Mouse (Mus musculus) lung, postnatal 36 days (tissue): ENCODE data around the gene Hnrnpu.
A peak's percentile ranks its signal among the peaks of the same experiment; 100 is the strongest.
"Not testable (repeated sequence)": the region's sequence is repeated elsewhere in the genome, so short reads cannot be mapped to it uniquely, and the experiment has no call there.

Experiments
- DNase-seq: peaks from one replicate; pipeline ENCODE4 v3.0.0; 2022; ENCODE audit warnings: mixed read lengths

The Hnrnpu gene

GRCm38 (mm10) chr1:178309487-178309886, 28.1 kb downstream of the Hnrnpu start:
- no peak for DNase-seq

- DNase-seq, result peak; percentile 90
Measured at GRCm38 (mm10) chr1:178303425-178303824, 34.2 kb downstream of the Hnrnpu start.

- DNase-seq, result not testable (repeated sequence)
Measured at GRCm38 (mm10) chr1:178301261-178301660, 36.3 kb downstream of the Hnrnpu start.

- no peak for DNase-seq
Measured at GRCm38 (mm10) chr1:178294051-178294450, 43.5 kb downstream of the Hnrnpu start.

GRCm38 (mm10) chr1:178291716-178292115, 45.9 kb downstream of the Hnrnpu start:
- DNase-seq, result no peak

- no peak for DNase-seq
Measured at GRCm38 (mm10) chr1:178287601-178288176, 49.9 kb downstream of the Hnrnpu start.

GRCm38 (mm10) chr1:178283946-178284720, 53.5 kb downstream of the Hnrnpu start:
- no peak for DNase-seq

- not testable (repeated sequence) for DNase-seq
Measured at GRCm38 (mm10) chr1:178283314-178283713, 54.3 kb downstream of the Hnrnpu start.

- DNase-seq, result peak; percentile 52
Measured at GRCm38 (mm10) chr1:178276054-178276911, 61.3 kb downstream of the Hnrnpu start.

- no peak for DNase-seq
Measured at GRCm38 (mm10) chr1:178275738-178276053, 61.9 kb downstream of the Hnrnpu start.

- DNase-seq, result no peak
Measured at GRCm38 (mm10) chr1:178275174-178275730, 62.3 kb downstream of the Hnrnpu start.
